Mouse (Mus musculus) heart, postnatal 0 days (tissue): ENCODE data around the gene Hspa5. TPM values are rescaled to one million over a fixed set of nuclear protein-coding genes. Genes with fewer than 3 reads are reported as not detected.
A peak's percentile ranks its signal among the peaks of the same experiment; 100 is the strongest.

ENCODE experiments used
- ATAC-seq: fragments of 200-750 bp; cut with Nextera tagmentation; 2 replicates; pipeline ENCODE4 v1.8.0; 2017; ENCODE audit warnings: low read depth, moderate number of reproducible peaks, moderate library complexity; ENCODE audit not compliant: insufficient read depth
- DNase-seq: peaks from one replicate; pipeline ENCODE4 v3.0.0-alpha.2; 2016; ENCODE audit warnings: low spot score
- H3K27ac ChIP-seq: fragments of 300-500 bp; sonication (generic); 2 replicates; pipeline ENCODE4 v1.5.1; 2014; ENCODE audit warnings: low read depth, mild to moderate bottlenecking
- H3K27me3 ChIP-seq: fragments of 300-500 bp; sonication (generic); 2 replicates; pipeline ENCODE4 v1.6.1; 2014; ENCODE audit warnings: low read length, mixed read lengths; ENCODE audit not compliant: control insufficient read depth, insufficient read depth
- H3K36me3 ChIP-seq: fragments of 300-500 bp; sonication (generic); replicated peaks from 2 replicates; pipeline ENCODE4 v1.6.1; 2014; ENCODE audit warnings: low read length, mixed read lengths; ENCODE audit not compliant: control insufficient read depth, insufficient read depth
- H3K4me1 ChIP-seq: fragments of 300-500 bp; sonication (generic); 2 replicates; pipeline ENCODE4 v1.6.1; 2014; ENCODE audit warnings: antibody characterized with exemption; ENCODE audit not compliant: control insufficient read depth, insufficient read depth
- H3K4me2 ChIP-seq: fragments of 300-500 bp; sonication (generic); 2 replicates; pipeline ENCODE4 v1.6.1; 2014; ENCODE audit warnings: low read depth, mild to moderate bottlenecking, low read length, moderate library complexity
- H3K4me3 ChIP-seq: fragments of 300-500 bp; sonication (generic); 2 replicates; pipeline ENCODE4 v1.5.1; 2014; ENCODE audit warnings: low read depth, low read length
- H3K9ac ChIP-seq: fragments of 300-500 bp; sonication (generic); replicated peaks from 2 replicates; pipeline ENCODE4 v1.6.1; 2014; ENCODE audit warnings: low read depth, low read length, mixed read lengths
- H3K9me3 ChIP-seq: fragments of 300-500 bp; sonication (generic); replicated peaks from 2 replicates; pipeline ENCODE4 v1.6.1; 2016; ENCODE audit warnings: low read length; ENCODE audit not compliant: control insufficient read depth
- CTCF ChIP-seq: IDR thresholded peaks from 2 replicates; pipeline ENCODE4 v1.5.1; 2016; ENCODE audit warnings: antibody characterized with exemption, control low read depth, low read depth
- EP300 ChIP-seq: IDR thresholded peaks from 2 replicates; pipeline ENCODE4 v1.6.1; 2016; ENCODE audit warnings: antibody characterized with exemption, low read depth
- WGBS: fragments of 180-500 bp; shearing (Covaris S2); extraction: QIAGEN DNeasy Blood & Tissue Kit; methylation state at CpG from one replicate; pipeline ENCODE4 v1.1.7; 2014; 5-methylcytosine and 5-hydroxymethylcytosine counted together
- polyA plus RNA-seq: library from polyadenylated mRNA; unstranded; fragments of >200 nt; fragmentation: Nextera tagmentation; extraction: Ambion mirVana; gene quantifications from 2 replicates; pipeline ENCODE4 v1.2.1, GENCODE M21; 2015
- total RNA-seq: library from RNA; depleted of rRNA; stranded (reverse); fragments of >200 nt; gene quantifications from 2 replicates; pipeline ENCODE4 v1.2.3, GENCODE M21; 2014; ENCODE audit warnings: low replicate concordance

The Hspa5 gene
- total and polyA plus RNA-seq, 2 experiments from 2014 or later, result 175 to 348 TPM

DNA sequence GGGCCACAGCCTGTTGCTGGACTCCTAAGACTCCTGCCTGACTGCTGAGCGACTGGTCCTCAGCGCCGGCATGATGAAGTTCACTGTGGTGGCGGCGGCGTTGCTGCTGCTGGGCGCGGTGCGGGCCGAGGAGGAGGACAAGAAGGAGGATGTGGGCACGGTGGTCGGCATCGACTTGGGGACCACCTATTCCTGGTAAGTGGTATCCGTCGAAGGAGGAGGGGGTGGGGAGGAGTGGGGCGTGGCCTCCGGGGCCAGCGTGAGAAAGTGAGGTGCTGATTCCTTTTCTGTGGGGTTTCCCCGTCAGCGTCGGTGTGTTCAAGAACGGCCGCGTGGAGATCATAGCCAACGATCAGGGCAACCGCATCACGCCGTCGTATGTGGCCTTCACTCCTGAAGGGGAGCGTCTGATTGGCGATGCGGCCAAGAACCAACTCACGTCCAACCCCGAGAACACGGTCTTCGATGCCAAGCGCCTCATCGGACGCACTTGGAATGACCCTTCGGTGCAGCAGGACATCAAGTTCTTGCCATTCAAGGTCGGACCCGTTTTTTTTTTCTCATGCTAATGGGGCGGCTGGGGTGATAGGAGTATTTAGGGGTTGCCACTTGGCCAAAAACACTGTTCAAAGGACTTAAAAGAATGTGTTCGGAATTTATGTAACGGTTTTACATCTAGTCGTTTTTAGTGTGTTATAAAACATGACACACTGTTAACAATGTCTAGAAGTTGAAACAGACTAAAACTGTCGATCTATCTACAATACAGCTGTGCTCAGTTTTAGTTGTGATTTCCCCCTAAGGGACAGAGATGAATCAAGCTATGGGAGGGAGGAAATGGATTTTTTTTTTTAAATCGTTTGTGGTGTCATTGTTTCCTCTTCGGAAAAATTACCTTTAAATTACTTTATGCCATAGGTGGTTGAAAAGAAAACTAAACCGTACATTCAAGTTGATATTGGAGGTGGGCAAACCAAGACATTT lies 774 bp downstream of the Hspa5 start:
- Histone ChIP-seq H3K27me3 (no peaks in the 10 kb centered on the region), H3K9ac (peak overlapping the region; percentile 97), H3K4me1 (peaks cover 51% of the 10 kb centered on the region), H3K4me3 (peak overlapping the region; percentile 98), H3K36me3 (peaks cover 44% of the 10 kb centered on the region), H3K9me3 (no peaks in the 10 kb centered on the region), H3K4me2 (peak overlapping the region; percentile 73), H3K27ac (peak overlapping the region; percentile 96)
- 1% methylated on average over 50 of the region's 50 CpGs for WGBS
- DNase-seq (peak; percentile 51), ATAC-seq (peak; percentile 5; the same call in 1 of the 2 replicates)
- no peak for TF ChIP-seq CTCF
- TF ChIP-seq EP300, result no peak

DNA sequence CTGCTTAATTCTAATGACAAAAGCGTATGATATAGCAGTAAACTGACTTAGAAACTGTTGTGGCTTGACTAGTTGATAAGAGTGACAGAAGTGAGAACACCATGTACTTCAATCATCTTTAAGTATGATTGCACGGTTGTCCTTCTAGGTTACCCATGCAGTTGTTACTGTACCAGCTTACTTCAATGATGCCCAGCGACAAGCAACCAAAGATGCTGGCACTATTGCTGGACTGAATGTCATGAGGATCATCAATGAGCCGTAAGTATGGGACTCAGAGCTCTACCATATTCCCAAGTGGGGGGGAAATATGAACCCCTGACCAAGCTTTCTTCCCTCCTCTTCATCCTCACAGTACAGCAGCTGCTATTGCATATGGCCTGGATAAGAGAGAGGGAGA lies 1.9 kb downstream of the Hspa5 start:
- H3K9me3 ChIP-seq, result no peaks in the 10 kb centered on the region
- DNase-seq (no peak), ATAC-seq (no peak)
- H3K4me1 ChIP-seq, result peaks cover 51% of the 10 kb centered on the region
- TF ChIP-seq CTCF (no peak), EP300 (no peak)
- H3K27me3 ChIP-seq, result no peaks in the 10 kb centered on the region
- H3K36me3 ChIP-seq, result peaks cover 54% of the 10 kb centered on the region
- WGBS, result 64% methylated on average over 4 of the region's 4 CpGs
- H3K4me3 ChIP-seq, result peak overlapping the region; percentile 98
- H3K9ac ChIP-seq, result 0 out of 2 replicates have a peak overlapping the region, but pooled peaks have one; percentile 97
- peak overlapping the region; percentile 73 for H3K4me2 ChIP-seq
- H3K27ac ChIP-seq, result no peak overlapping the region

DNA sequence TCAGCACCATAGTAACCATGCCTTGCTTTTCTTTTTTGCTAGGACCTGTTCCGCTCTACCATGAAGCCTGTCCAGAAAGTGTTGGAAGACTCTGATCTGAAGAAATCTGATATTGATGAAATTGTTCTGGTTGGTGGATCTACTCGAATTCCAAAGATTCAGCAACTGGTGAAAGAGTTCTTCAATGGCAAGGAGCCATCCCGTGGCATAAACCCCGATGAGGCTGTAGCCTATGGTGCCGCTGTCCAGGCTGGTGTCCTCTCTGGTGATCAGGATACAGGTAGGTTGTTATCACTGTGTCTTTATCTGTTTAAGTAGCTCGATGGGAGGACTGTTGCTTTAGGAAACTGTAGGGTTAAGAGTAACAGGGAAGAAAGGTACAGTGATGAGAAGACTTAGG lies 2.7 kb downstream of the Hspa5 start:
- ATAC-seq (no peak), DNase-seq (no peak)
- no peak overlapping the region for H3K27ac ChIP-seq
- no peak for TF ChIP-seq CTCF
- TF ChIP-seq EP300, result no peak
- no peak overlapping the region for H3K9ac ChIP-seq
- peak overlapping the region; percentile 35 for H3K4me2 ChIP-seq
- H3K36me3 ChIP-seq, result peaks cover 62% of the 10 kb centered on the region
- no peak overlapping the region; the same call in 1 of the 2 replicates for H3K4me3 ChIP-seq
- H3K9me3 ChIP-seq, result no peaks in the 10 kb centered on the region
- H3K27me3 ChIP-seq, result no peaks in the 10 kb centered on the region
- peaks cover 51% of the 10 kb centered on the region for H3K4me1 ChIP-seq
- 69% methylated on average over 6 of the region's 6 CpGs for WGBS

DNA sequence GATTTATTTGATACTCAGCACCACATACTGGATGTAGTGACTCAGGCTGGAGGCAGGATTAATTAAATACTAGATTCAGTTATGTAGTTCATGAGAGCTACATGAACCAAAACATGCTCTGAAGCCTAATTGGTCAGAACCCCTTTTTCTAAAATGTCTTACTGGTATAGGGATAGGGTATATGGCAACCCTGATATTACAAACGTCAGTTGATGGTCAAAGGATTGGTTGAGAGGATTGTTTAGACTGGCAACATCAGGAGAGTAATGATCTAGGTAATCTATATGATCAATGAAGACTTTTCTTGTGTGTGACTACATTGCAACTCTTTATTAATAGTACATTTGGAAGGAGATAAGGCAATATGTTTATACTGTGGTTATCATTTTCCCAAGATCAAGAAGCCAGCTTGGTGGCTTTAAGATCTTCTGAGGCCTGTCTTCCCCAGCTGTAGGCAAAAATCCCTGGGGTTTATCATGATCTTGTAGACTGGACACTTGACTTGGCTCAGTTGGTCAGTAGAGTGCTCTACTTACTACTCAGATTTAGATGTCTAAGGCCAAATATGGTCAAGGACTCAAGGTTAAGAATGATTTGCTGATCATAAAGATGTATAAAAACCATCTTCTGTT lies 5.6 kb downstream of the Hspa5 start:
- ATAC-seq (no peak), DNase-seq (no peak)
- Histone ChIP-seq H3K36me3 (peaks cover 79% of the 10 kb centered on the region), H3K4me1 (peaks cover 42% of the 10 kb centered on the region), H3K9ac (no peak overlapping the region), H3K4me2 (no peak overlapping the region), H3K27ac (no peak overlapping the region), H3K27me3 (no peaks in the 10 kb centered on the region), H3K4me3 (no peak overlapping the region), H3K9me3 (no peaks in the 10 kb centered on the region)
- no peak for TF ChIP-seq EP300
- no peak for TF ChIP-seq CTCF
- 61% methylated on average over 1 of the region's 1 CpGs for WGBS

DNA sequence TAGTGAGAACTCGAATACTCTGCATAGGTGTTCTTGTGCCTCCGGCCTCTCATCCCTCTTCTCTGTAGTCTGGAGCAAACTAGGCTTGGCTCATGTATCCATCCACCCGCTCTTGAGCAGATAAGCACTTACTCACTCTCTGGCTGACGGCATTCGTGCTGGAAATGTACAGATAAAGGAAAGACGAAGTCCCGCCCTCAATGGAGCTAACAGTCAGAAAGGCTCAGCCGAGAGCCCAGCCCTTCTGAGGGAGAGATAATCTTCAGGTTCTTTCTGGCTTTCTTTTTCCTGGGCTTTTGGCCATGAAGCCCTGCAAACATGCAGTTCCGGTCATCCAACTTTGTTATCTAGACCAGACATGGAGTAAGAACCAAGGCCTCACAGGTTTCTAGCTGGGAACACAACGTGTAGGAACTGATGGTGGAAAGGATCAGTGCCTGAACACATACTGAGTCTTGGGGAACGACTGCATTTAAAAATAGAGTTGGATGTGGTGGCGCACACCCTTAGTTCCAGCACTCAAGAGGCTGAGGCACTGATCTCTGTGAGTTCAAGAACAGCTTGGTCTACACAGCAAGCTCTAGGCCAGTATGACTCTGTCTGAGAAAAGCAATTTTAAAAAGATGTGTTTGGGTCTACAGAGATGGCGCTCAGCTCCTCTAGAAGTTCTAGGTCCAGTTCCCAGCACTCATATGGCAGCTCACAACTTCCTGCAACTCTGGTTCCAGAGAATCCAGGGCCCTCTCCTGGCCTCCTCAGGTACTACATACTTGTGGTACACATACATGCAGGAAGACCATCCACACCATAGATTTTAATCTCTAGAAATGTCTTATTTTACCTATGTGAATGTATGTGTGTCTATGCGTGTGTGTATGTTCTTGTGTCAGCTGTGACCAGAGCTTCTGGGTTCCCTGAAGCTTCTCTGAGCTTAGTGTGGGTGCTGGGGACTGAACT lies 11.6 kb downstream of the Hspa5 start:
- Histone ChIP-seq H3K4me2 (peak overlapping the region; percentile 7; the same call in 1 of the 2 replicates), H3K4me3 (no peak overlapping the region), H3K9ac (no peak overlapping the region), H3K9me3 (no peaks in the 10 kb centered on the region), H3K27me3 (no peaks in the 10 kb centered on the region), H3K27ac (peak overlapping the region; percentile 30; the same call in 1 of the 2 replicates), H3K4me1 (0 out of 2 replicates have a peak, but pooled peaks cover 4% of the 10 kb centered on the region), H3K36me3 (peaks cover 57% of the 10 kb centered on the region)
- no peak for TF ChIP-seq EP300
- peak; percentile 45 for DNase-seq
- peak; percentile 39; the same call in 1 of the 2 replicates for ATAC-seq
- 36% methylated on average over 14 of the region's 14 CpGs for WGBS
